Mouse (Mus musculus): Measurements from ENCODE around the gene Abca4. TPM values are rescaled to one million over a fixed set of nuclear protein-coding genes. Genes with fewer than 3 reads are reported as not detected.

Abca4 gene
- polyA plus RNA-seq, 1 experiment from 2014 or later: 4.0 TPM

DNA sequence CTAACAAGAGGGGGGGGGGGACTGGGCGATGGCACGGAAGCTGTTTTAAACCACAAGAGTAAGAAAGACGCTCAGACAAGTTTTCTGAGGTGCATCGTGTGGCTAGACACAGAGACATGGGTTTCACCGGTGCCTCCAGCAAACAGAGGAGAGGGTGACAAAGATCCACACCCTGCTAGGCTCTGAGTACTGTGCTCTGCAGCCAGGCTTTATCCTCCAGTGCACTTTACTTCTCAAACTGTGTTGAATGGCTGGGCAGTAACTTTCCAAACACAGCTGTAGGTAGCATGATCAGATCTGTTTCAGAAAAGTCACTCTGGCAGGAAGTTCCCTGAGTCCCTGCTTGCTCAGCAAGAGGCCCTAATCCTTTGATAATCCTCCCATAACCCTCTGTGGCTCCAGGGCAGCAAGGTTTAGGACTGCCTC, 158.1 kb downstream of the Abca4 start:
- 27% methylated on average over 5 of the region's 5 CpGs for WGBS
- Histone ChIP-seq H3K4me1 (replicated peaks) (peaks cover 6% of the 10 kb centered on the region; the same call in 1 of the 2 replicates), H3K27me3 (replicated peaks) (no peaks in the 10 kb centered on the region), H3K9me3 (replicated peaks) (no peaks in the 10 kb centered on the region), H3K9ac (no peak overlapping the region), H3K27ac (ENCODE audit: poor library complexity, severe bottlenecking) (no peak overlapping the region), H3K36me3 (no peaks in the 10 kb centered on the region), H3K4me3 (no peak overlapping the region), H3K4me2 (no peak overlapping the region)
- no peak for ATAC-seq (ENCODE audit: insufficient number of reproducible peaks, low FRiP score)

DNA sequence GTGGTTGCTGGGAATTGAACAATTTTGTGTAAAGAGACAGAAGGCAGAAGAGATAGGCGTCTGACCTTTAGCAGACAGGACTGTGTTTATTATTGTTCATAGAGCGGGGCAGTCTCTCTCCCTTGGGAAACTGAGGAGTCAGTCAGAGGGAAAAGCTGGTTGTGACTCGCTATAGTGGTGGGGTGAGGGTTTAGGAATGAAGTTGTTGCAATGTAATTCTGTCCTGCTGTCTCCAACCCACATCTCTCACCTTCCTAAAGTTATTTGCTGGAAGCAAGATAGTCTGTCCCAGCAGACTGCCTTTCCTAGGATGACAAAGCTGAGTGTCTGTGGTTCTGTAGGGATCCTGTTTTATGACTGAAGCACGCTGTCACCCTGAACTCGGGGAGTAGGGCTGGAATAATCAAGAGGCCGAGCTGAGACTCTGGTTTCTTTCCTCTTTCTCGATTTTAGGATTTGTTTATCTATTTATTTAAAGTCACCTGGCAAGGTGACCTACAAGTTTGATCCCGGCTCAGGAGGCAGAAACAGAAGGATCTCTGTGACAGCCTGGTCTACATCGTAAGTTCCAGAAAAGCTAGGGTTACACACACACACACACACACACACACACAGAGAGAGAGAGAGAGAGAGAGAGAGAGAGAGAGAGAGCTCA, 159.6 kb downstream of the Abca4 start:
- Histone ChIP-seq H3K9me3 (replicated peaks) (no peaks in the 10 kb centered on the region), H3K4me2 (no peak overlapping the region), H3K4me3 (no peak overlapping the region), H3K36me3 (no peaks in the 10 kb centered on the region), H3K27me3 (replicated peaks) (no peaks in the 10 kb centered on the region), H3K9ac (no peak overlapping the region), H3K27ac (ENCODE audit: poor library complexity, severe bottlenecking) (no peak overlapping the region), H3K4me1 (replicated peaks) (peaks cover 9% of the 10 kb centered on the region; the same call in 1 of the 2 replicates)
- 72% methylated on average over 9 of the region's 9 CpGs for WGBS
- no peak for ATAC-seq (ENCODE audit: insufficient number of reproducible peaks, low FRiP score)

DNA sequence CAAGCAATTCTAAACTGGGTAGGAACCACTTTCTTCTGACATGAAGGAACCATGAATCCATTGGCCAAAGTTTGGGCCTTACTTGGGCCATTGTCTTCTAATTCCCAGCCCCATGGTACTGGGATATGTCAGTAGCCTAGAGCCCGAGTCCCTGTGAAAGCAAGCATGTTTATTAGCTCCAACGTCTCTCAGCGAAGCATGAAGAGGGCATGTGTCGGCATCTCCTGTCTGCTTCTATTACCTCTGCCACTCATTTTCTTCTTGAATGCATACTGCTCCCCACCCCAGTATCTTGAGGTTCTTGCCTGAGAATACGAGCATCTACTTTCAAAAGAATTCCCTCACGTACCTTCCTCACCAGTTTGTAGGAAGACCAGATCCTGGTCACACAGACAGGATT, 161.5 kb downstream of the Abca4 start:
- H3K27ac ChIP-seq (ENCODE audit: poor library complexity, severe bottlenecking): no peak overlapping the region
- peaks cover 9% of the 10 kb centered on the region; the same call in 1 of the 2 replicates for H3K4me1 ChIP-seq (replicated peaks)
- no peak overlapping the region for H3K4me3 ChIP-seq
- no peaks in the 10 kb centered on the region for H3K9me3 ChIP-seq (replicated peaks)
- 81% methylated on average over 6 of the region's 6 CpGs for WGBS
- no peak overlapping the region for H3K4me2 ChIP-seq
- H3K27me3 ChIP-seq (replicated peaks): no peaks in the 10 kb centered on the region
- no peaks in the 10 kb centered on the region for H3K36me3 ChIP-seq
- H3K9ac ChIP-seq: no peak overlapping the region
- no peak for ATAC-seq (ENCODE audit: insufficient number of reproducible peaks, low FRiP score)

DNA sequence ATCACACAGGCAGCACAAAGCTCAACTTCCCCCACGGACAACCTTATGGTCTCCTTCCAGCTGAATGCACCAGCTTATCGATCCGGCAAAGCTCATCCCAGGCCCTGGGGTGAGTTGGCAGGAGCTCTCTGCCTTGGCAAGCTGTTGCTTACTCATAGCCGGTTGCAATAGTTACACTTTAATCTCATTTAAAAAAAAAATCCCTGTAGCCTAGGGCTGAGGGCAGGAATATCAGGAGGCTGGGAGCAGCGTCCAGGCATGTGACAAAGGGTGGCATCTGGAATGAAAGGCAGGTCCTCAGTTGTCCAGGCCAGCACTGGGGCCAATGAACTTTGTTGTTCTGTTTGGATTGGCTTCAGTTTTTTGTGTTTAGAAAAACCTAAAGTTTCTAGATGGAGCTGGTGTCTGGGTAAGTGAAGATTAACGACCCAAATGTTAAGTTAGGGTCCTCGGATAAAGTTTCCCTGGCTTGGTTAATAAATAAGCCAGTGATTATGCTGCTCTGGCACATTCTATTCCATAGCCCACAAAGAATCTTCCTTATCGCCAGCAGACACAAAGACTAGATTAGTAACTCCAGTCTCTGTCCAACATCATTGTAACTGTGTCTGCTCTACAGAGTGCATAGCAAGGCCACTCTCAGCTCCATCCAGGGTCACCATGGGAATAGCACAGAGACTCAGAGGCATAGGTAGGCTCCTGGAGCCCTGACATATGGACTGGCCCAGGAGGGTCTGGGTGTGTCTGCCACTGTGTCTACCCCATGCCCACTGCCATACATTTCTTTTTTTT, 162.2 kb downstream of the Abca4 start:
- Histone ChIP-seq H3K4me3 (no peak overlapping the region), H3K4me2 (no peak overlapping the region), H3K9me3 (replicated peaks) (no peaks in the 10 kb centered on the region), H3K9ac (no peak overlapping the region), H3K27ac (ENCODE audit: poor library complexity, severe bottlenecking) (no peak overlapping the region), H3K4me1 (replicated peaks) (peaks cover 9% of the 10 kb centered on the region; the same call in 1 of the 2 replicates), H3K27me3 (replicated peaks) (no peaks in the 10 kb centered on the region), H3K36me3 (no peaks in the 10 kb centered on the region)
- 64% methylated on average over 8 of the region's 8 CpGs for WGBS
- no peak for ATAC-seq (ENCODE audit: insufficient number of reproducible peaks, low FRiP score)

DNA sequence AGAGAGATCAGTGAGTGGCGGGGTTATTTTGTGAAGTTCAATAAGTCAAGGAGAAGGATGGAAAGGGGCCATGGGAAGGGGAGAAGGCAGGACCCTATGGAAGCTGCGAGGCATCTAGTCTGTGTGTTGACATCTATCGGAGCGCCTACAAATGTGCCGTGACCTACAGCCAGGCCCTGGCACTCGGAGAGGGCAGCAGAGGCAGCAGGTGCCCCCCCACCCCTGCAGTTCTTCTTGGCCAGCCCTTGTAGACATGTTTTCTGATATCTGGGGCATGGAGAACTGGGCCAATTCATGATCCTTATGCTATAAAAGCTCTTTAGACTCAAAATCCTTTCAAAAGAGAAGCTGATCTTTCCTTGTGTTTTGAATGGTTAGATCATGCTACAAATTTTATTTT, 163.5 kb downstream of the Abca4 start:
- no peak for ATAC-seq (ENCODE audit: insufficient number of reproducible peaks, low FRiP score)
- 90% methylated on average over 6 of the region's 6 CpGs for WGBS
- 0 out of 2 replicates have a peak, but pooled peaks cover 3% of the 10 kb centered on the region for H3K4me1 ChIP-seq (replicated peaks)

DNA sequence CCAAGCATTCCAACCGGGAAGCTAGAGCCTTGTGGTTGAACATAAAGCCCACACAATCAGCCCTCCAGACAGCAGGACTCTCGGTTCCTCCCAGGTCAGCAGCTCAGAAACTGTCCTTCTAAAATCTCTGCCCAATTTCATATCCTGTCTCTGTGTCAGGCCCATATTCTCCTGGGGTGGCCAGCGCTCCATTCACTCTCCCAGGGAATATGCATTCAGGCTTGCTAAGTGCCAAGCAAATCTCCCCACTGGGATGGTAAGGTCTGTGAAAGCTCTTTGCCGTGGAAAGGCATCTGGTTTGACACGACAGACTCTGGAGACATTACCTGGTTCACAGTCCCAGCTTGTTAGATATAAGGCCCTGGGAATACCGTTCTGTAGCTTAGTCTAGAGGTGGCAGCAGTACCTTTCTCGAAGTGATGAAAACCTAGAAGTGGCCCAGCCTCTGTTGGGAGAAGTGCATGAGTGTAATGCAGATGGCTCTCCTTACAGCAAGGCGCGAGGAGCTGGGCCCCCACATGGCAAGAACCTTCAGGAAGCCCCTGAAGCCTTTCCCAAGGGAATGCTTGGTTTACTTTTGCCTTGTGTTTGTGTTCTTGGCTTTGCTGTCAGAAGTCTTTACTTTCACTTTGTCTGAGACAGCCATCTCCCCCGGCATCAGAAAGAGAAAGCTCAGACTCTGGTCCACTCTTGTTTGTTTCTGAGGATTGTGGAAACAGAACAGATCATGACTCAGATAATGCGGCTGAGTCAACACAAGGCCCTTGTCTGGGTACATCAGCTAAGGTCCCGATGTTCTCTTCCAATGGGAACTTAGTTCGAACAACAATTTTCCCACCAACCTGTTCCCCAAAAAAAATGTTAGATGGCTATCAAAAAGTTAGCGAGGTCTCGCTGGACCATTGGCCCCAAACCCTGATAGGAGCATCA, 164.3 kb downstream of the Abca4 start:
- no peak overlapping the region for H3K9ac ChIP-seq
- H3K36me3 ChIP-seq: no peaks in the 10 kb centered on the region
- no peaks in the 10 kb centered on the region for H3K9me3 ChIP-seq (replicated peaks)
- no peak overlapping the region for H3K4me3 ChIP-seq
- H3K4me2 ChIP-seq: 0 out of 2 replicates have a peak overlapping the region, but pooled peaks have one; percentile 23
- H3K27me3 ChIP-seq (replicated peaks): no peaks in the 10 kb centered on the region
- 0 out of 2 replicates have a peak, but pooled peaks cover 3% of the 10 kb centered on the region for H3K4me1 ChIP-seq (replicated peaks)
- WGBS: 66% methylated on average over 15 of the region's 15 CpGs
- H3K27ac ChIP-seq (ENCODE audit: poor library complexity, severe bottlenecking): no peak overlapping the region
- ATAC-seq (ENCODE audit: insufficient number of reproducible peaks, low FRiP score): no peak

More for the DNA sequence above, 163.5 kb downstream of the Abca4 start:
- Histone ChIP-seq H3K4me2 (no peak overlapping the region), H3K9ac (no peak overlapping the region), H3K27me3 (replicated peaks) (no peaks in the 10 kb centered on the region), H3K9me3 (replicated peaks) (no peaks in the 10 kb centered on the region), H3K36me3 (no peaks in the 10 kb centered on the region), H3K27ac (ENCODE audit: poor library complexity, severe bottlenecking) (no peak overlapping the region), H3K4me3 (no peak overlapping the region)

DNA sequence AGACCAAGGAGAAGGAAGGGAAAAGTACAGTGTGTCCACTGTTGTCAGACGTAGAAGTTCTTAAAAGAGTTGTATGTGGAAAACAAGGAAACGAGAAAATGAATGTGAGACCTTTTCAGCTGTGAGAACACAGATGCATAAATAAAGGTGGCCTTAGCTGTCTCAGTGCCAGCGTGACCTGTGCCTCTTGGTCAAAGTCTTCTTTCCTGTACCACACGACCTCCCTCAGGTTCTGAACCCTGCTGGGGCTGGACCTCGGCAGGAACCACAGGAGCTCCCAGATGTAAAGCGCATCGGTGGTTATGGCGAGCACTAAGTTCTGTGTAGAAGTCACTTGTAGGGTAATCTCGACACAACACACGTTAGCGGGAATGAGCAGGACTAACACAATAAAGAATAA, 165.3 kb downstream of the Abca4 start:
- no peaks in the 10 kb centered on the region for H3K9me3 ChIP-seq (replicated peaks)
- no peak overlapping the region for H3K27ac ChIP-seq (ENCODE audit: poor library complexity, severe bottlenecking)
- no peak for ATAC-seq (ENCODE audit: insufficient number of reproducible peaks, low FRiP score)
- no peak overlapping the region for H3K9ac ChIP-seq
- H3K4me1 ChIP-seq (replicated peaks): 0 out of 2 replicates have a peak, but pooled peaks cover 3% of the 10 kb centered on the region
- no peak overlapping the region for H3K4me2 ChIP-seq
- no peaks in the 10 kb centered on the region for H3K36me3 ChIP-seq
- H3K27me3 ChIP-seq (replicated peaks): no peaks in the 10 kb centered on the region
- WGBS: 84% methylated on average over 11 of the region's 11 CpGs
- no peak overlapping the region for H3K4me3 ChIP-seq

DNA sequence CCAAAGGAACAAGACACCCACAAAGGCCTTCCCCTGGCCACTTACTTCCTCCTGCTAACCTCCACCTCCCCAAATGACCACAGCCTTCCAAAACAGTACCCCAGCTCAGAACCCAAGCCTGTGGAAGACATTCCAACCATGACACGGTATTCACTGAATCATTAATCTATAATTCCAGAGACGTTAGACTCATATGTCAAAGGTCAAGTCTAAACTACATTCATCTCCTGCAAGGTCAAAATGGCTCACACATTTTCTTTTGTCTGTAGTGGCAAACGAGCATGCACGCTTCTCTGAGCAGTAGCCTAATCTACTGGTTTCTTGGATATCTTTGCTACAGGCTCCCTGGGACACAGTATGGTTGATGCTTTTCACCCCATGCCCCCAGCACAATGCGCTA, 166.2 kb downstream of the Abca4 start:
- no peak overlapping the region for H3K27ac ChIP-seq (ENCODE audit: poor library complexity, severe bottlenecking)
- 75% methylated on average over 5 of the region's 5 CpGs for WGBS
- no peak overlapping the region for H3K4me2 ChIP-seq
- ATAC-seq (ENCODE audit: insufficient number of reproducible peaks, low FRiP score): no peak
- no peaks in the 10 kb centered on the region for H3K9me3 ChIP-seq (replicated peaks)
- 0 out of 2 replicates have a peak, but pooled peaks cover 3% of the 10 kb centered on the region for H3K4me1 ChIP-seq (replicated peaks)
- H3K27me3 ChIP-seq (replicated peaks): no peaks in the 10 kb centered on the region
- no peaks in the 10 kb centered on the region for H3K36me3 ChIP-seq
- H3K9ac ChIP-seq: no peak overlapping the region
- no peak overlapping the region for H3K4me3 ChIP-seq

DNA sequence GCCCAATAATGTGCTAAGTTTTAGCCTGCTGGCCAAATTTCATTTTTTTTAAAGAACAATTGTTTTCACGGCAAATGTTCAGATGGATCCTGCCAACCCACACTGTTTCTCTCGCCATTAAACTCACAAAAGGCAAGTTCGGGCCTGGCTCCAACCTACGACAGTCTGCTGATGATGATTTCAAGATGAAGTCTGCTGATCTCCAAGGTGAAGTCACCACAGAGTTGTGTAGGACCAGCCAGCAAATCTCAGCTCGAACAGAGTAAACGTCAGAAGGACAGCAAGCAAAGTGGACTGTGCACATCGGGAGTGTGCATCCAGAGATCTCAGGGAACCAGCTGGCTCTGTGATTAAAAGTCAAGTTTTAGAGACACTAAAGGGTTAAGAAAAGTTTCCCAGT, 166.6 kb downstream of the Abca4 start:
- Histone ChIP-seq H3K4me3 (no peak overlapping the region), H3K4me2 (no peak overlapping the region), H3K27ac (ENCODE audit: poor library complexity, severe bottlenecking) (no peak overlapping the region), H3K9ac (no peak overlapping the region), H3K9me3 (replicated peaks) (no peaks in the 10 kb centered on the region), H3K27me3 (replicated peaks) (no peaks in the 10 kb centered on the region), H3K4me1 (replicated peaks) (0 out of 2 replicates have a peak, but pooled peaks cover 3% of the 10 kb centered on the region), H3K36me3 (no peaks in the 10 kb centered on the region)
- ATAC-seq (ENCODE audit: insufficient number of reproducible peaks, low FRiP score): no peak
- WGBS: 89% methylated on average over 7 of the region's 7 CpGs

DNA sequence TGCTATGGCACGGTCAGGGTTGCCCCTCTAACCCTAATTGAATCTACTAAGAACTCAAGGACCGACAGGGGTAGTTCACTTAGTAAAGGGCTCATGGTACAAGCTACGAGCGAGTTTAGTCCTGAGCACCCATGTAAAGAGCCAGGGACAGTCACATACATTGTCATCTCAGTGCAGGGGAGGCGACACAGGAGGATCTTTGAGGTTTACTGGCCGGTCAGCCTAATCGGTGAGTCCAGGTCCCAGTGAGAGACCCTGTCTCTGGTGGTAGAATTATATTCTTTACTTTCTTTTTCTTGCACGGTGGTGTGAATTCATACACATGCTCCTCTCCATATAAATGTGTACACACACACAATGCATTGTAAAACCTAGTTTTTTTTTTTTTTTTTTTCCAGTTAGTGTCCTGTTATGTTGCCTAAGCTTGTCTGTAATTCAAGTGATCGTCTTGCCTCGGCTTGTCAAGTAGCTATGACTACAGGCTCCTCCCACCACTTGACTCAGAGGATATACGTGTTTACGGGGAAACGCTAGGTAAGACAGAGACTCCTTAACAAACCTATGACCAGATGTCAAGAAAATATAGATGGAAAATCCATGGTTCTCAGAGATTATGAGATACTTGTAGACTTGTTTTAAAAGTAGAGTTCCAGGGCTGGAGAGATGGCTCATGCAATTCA, 167.3 kb downstream of the Abca4 start:
- no peak for ATAC-seq (ENCODE audit: insufficient number of reproducible peaks, low FRiP score)
- Histone ChIP-seq H3K4me2 (no peak overlapping the region), H3K36me3 (no peaks in the 10 kb centered on the region), H3K27ac (ENCODE audit: poor library complexity, severe bottlenecking) (no peak overlapping the region), H3K9me3 (replicated peaks) (no peaks in the 10 kb centered on the region), H3K9ac (no peak overlapping the region), H3K4me3 (no peak overlapping the region), H3K27me3 (replicated peaks) (no peaks in the 10 kb centered on the region), H3K4me1 (replicated peaks) (0 out of 2 replicates have a peak, but pooled peaks cover 3% of the 10 kb centered on the region)
- WGBS: 66% methylated on average over 13 of the region's 13 CpGs
